Mouse (Mus musculus): ENCODE measurements at regions not wholly inside any gene's neighbourhood (a gene's known extent, or its start where the extent isn't known, plus 50 kb on each side); places are given as distances from the start of the nearest gene placed in this dataset.

DNA sequence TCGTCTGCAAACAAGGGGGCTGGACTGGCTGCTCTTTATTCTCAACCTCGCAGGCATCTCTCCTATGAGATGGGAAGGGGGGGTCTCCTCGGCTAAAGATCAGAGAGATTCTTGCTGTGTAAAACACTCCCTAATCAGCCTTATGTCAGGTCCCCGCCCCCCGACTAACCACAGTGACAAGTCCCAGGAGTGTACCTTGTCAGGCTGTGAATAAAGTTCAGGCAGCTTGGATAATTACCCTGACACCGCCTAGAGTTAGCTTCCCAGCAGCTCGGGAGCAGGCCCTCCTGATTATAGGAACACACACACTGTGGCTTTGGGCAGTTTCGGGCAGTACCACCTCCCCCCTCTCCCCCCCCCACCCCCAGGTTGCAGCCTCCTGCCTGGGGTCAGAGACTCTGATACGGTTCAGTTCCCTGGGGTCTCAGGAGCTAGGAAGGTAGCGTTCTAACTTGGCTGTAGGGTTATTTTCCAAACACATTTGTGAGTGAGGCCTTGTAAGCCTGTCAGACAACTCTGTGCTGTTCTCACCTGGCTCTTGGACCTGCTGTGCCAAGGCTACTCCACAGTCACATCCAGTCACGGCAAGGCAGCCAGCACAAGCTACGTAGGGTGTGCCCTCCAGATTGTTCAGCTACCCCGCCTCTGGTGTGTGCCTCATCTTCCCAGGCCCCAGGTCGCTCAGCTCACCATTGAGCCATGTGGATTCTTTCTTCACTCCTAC, 461.0 kb upstream of the Zmiz1 start:
- no peak for DNase-seq (ENCODE audit: low spot score in 2 of 2)

DNA sequence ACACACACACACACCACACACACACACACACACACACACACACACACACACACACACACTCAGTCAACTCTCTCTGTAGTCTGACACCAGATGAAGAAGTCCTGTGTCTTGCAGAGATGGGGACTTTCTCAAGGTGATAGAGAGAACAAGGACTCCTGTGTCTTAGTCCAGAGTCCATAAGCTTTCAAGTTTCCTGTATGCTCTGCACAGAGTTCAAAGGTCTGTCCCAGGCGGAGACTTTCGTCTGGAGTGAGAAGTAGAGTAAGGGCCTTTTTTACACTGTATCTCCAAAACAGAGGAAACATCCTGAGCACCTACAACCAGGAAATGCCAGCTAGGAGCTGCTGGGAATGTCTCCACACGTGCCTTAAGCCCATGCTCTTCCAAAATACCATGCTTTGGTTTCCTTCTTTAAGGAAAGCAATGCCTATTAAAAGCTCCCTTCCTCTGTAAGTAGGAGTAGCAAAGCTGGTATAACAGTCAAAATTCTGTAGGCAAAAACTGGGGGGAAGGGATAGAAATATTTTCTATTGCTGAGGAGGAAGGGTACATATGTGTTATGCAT, 459.9 kb upstream of the Zmiz1 start:
- no peak for DNase-seq (ENCODE audit: low spot score in 2 of 2)

GRCm38 (mm10) chr14:25005241-25005946, 453.6 kb upstream of the Zmiz1 start:
- DNase-seq (ENCODE audit: low spot score in 2 of 2): no peak

DNA sequence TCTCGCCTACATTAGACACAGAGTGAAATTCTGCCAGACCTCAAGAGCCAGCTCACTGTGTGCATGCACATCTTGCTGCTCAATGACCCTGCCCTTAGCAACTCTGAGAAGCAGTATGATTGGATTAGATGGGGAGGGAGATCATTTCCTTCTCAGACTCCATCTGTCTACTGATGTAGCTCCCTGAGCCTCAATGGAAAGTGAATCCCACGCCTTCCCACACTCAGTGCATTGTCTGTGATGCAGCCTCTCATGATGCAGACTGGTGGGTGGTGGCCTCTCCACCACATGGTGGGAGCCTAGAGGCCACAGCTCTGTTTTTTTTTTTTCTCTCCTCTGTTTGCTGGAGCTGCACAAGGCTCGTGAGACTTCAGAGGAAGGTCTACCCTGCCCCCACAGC, 447.1 kb upstream of the Zmiz1 start:
- peak; percentile 45 to 56 for DNase-seq (ENCODE audit: low spot score in 2 of 2)

GRCm38 (mm10) chr14:25015288-25016238, 443.4 kb upstream of the Zmiz1 start:
- DNase-seq (ENCODE audit: low spot score in 2 of 2): no peak

- DNase-seq (ENCODE audit: low spot score in 2 of 2): no peak
Measured at GRCm38 (mm10) chr14:25017860-25018259, 441.1 kb upstream of the Zmiz1 start.

DNA sequence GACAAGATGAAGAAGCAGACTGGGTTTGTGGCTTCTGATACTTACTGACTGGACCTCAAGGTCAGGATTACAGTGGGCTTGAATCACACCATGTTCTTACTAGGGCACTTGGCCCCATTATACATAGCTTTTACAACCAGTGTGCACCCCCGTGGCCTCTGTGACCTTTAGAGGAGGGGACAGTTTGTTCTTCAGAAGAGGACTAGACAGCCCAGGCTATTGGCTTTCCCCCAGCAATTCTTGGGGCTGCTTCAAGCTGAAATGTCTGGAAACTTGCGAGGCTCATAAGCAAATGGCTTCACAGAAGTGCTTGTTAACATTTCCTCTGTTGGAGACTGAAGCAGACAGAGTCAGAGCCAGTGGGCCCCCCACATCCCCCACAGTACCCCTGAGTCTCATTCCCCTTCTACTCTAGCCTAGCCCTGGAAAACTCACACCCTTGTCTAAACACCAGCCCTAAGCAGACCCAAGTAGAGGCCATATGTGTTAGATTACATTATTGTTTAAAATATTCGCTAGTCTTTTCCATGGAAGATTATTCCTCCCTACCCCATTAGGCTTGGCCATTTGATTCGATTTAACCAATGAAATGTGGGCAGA, 439.6 kb upstream of the Zmiz1 start:
- DNase-seq (ENCODE audit: low spot score in 2 of 2): no peak

- DNase-seq (ENCODE audit: low spot score in 2 of 2): no peak
Measured at GRCm38 (mm10) chr14:25022523-25023269, 436.3 kb upstream of the Zmiz1 start.

DNA sequence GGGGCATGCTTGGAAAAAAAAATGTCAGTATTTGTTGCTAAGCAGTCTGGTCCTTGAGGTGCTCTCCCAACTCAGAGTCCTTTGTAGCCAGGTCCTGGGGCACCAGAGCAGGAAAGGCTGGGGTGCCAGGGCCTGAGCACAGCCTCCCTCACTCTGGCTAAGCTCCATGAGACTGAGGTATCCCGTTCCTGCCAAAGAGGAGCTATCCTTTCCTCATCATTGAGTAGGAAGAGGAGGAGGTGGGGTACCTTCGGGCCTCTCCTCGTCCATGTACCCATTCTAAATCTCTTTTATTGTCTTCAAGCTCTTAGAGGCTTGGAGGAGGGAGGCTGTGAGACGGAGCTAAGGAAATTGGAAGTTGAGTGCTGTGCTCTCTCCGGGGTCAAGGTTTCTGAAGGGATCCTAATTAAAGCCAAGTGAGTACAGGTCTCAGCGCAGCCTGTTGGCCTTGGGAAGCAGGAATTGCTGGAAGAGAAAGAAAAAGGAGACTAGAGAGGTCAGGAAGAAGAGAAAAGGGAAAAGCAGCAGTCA, 435.6 kb upstream of the Zmiz1 start:
- no peak for DNase-seq (ENCODE audit: low spot score in 2 of 2)

- no peak for DNase-seq (ENCODE audit: low spot score in 2 of 2)
Measured at GRCm38 (mm10) chr14:25025074-25025473, 433.9 kb upstream of the Zmiz1 start.

DNA sequence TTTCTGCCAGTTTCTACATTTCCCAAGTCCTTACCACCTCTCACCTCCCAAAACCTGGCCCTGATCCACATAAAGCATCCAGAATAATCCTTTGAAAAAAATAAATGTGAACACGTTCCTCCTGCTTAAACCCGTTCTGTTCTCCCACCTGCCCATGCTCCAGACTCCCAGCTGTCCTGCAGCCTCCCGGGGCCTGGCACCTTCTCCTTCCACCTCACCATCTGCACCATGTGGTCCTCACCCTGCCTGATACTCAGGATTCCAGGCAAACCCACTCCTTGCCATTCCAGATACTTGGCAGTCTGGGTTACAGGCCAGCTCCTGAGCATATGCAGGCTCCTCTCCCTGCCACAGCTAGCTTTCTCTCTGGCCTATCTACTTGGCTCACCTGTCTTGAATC, 431.9 kb upstream of the Zmiz1 start:
- DNase-seq (ENCODE audit: low spot score in 2 of 2): no peak

DNA sequence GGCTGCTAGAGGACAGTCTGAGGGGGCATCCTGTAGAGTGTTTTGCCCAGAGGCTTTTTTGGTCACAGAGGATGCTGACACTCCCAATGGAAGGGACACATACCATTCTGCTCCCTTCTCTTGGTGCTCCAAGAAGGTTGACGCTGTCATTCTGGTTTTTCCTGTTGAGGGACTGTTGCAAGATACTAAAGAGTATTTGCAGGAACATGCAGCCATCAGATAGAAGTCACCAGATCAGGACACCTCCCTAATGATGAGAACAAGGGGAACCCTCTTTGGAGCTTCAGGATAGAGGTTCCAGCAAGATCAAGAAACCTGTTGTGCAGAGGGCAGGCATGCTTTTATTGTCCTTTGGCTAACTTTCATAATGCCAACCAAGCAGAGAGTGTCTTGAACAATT, 431.1 kb upstream of the Zmiz1 start:
- DNase-seq (ENCODE audit: low spot score in 2 of 2): no peak

DNA sequence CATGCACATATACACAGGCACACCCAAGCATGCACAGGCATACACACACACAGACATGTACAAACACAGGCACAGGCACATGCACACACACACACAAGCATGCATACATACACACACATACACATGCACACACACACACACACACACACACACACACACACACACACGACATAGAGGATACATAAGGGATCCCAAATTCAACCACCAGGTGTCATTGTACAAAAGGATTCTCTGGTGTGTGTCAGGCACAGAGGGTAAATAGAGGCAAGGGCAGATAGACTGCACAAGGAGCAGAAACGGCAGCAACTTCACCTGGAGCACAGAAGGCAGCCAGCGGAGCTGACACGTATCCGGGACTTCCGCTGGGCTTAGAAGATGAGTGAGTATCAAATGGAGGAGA, 428.1 kb upstream of the Zmiz1 start:
- DNase-seq (ENCODE audit: low spot score in 2 of 2): no peak

DNA sequence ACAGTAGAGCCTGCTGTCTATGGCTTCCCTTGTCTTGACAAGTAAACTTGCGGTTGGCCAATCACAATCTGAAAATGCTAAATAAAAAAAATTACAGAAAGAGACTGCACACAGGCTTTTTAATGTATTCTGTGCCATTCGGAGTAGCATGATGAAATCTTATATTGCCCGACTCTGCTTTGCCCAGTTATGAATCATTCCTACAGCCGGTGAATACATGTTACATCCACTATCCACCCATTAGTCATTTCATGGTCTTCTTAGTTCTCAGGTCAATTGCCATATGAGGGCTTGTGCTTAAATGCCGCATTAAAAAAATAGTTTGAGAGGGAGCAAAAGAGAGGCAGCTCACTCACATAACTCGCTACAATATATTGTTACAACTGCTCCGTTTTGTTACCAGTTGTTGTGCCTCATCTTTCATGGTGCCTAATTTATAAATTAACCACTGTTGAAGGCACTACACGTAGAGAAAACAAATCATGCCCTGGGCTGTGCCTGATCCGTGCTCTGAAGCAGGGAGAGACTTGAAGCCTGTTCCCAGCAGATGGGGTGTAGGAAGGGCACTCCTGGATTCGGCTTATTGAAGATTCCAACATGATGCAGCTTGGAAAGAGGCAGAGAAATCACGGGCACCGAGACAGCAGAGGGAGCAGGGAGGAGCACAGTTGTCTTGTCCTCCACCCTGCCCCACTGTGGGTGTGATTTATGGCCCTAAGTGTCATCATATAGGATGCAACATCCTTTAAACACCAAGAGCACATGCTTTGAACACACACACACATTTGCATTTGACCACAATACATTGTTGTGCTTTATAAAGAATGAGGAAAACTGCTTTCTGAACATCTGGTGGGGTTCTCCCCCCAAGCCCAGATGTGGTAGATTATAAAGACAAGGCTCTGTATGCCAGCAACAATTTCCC, 427.0 kb upstream of the Zmiz1 start:
- DNase-seq (ENCODE audit: low spot score in 2 of 2): no peak

DNA sequence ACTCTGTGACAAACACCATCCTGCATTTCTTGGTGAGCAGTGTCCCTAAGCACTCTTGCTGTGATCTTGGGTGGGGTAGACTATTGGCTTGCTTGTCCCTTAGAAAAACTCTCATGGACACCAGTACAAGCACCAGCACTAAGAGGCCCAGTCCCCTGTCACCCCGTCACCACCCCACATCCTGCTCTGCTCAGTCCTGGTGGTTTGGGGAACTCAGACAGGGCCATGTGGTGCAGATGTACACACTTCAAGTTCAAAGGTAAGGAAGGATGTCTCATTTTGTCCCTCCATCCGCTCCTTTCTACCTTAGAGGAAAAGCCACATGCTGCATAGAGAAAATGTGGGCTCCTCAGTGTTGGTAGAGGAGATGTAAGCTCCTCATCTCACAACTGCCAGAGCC, 426.1 kb upstream of the Zmiz1 start:
- no peak for DNase-seq (ENCODE audit: low spot score in 2 of 2)

- no peak for DNase-seq (ENCODE audit: low spot score in 2 of 2)
Measured at GRCm38 (mm10) chr14:25042265-25042664, 416.7 kb upstream of the Zmiz1 start.

GRCm38 (mm10) chr14:25044106-25044505, 414.9 kb upstream of the Zmiz1 start:
- peak; percentile 54 to 58 for DNase-seq (ENCODE audit: low spot score in 2 of 2)

- DNase-seq (ENCODE audit: low spot score in 2 of 2): no peak
Measured at GRCm38 (mm10) chr14:25044867-25045266, 414.1 kb upstream of the Zmiz1 start.

DNA sequence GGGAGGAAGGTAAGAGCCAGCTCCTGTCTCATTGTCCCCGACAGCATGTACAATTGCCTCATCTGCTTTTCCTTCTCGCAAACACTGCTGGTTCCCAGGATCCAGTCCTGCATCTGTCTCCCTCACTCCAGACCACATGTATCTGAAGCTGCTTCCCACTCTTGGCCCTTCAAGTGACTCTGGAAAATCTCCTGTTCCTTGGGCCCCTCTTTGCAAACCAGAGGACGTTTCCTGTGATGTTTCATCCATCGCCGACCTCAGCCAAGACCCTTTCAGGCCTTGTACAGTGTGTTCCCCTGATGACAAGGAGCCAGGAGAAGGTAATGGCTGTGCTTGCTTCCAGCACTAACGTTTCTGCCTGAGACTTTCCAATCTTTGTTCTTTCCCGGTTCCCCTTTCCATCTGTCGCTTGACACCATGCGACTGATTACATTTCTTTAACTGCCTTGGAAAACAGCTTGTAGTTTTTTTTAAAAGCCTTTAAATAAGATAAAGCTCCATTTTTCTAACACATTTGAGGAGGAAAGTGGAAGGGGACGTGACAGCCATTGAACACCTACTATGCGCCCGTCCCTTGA, 408.2 kb upstream of the Zmiz1 start:
- no peak for DNase-seq (ENCODE audit: low spot score in 2 of 2)
